Mouse (Mus musculus) hindbrain, postnatal 0 days (tissue): Measurements from ENCODE around the gene C5ar1. TPM values are rescaled to one million over a fixed set of nuclear protein-coding genes. Genes with fewer than 3 reads are reported as not detected.

Experiments
- ATAC-seq: fragments of 200-750 bp; cut with Nextera tagmentation; 2 replicates; pipeline ENCODE4 v1.8.0; 2017; ENCODE audit warnings: mild to moderate bottlenecking, moderate TSS enrichment, moderate library complexity
- DNase-seq: peaks from one replicate; pipeline ENCODE4 v3.0.0-alpha.2; 2015; ENCODE audit warnings: low spot score
- H3K27ac ChIP-seq: fragments of 300-500 bp; sonication (generic); 2 replicates; pipeline ENCODE4 v1.5.1; 2014; ENCODE audit warnings: mild to moderate bottlenecking
- H3K27me3 ChIP-seq: fragments of 300-500 bp; sonication (generic); 2 replicates; pipeline ENCODE4 v1.6.1; 2014; ENCODE audit warnings: low read length, mixed read lengths; ENCODE audit not compliant: insufficient read depth
- H3K36me3 ChIP-seq: fragments of 300-500 bp; sonication (generic); 2 replicates; pipeline ENCODE4 v1.6.1; 2014; ENCODE audit warnings: low read length, mixed read lengths; ENCODE audit not compliant: insufficient read depth
- H3K4me1 ChIP-seq: fragments of 300-500 bp; sonication (generic); 2 replicates; pipeline ENCODE4 v1.6.1; 2014; ENCODE audit warnings: antibody characterized with exemption, low read length, mixed read lengths; ENCODE audit not compliant: insufficient read depth
- H3K4me2 ChIP-seq: fragments of 300-500 bp; sonication (generic); 2 replicates; pipeline ENCODE4 v1.6.1; 2014; ENCODE audit warnings: low read depth, mild to moderate bottlenecking, low read length, moderate library complexity, mixed read lengths
- H3K4me3 ChIP-seq: fragments of 300-500 bp; sonication (generic); 2 replicates; pipeline ENCODE4 v1.5.1; 2014; ENCODE audit warnings: low read length
- H3K9ac ChIP-seq: fragments of 300-500 bp; sonication (generic); replicated peaks from 2 replicates; pipeline ENCODE4 v1.6.1; 2014; ENCODE audit warnings: mild to moderate bottlenecking, low read length, moderate library complexity, mixed read lengths
- H3K9me3 ChIP-seq: fragments of 300-500 bp; sonication (generic); 2 replicates; pipeline ENCODE4 v1.6.1; 2016; ENCODE audit warnings: low read length, mixed read lengths
- CTCF ChIP-seq: IDR thresholded peaks from 2 replicates; pipeline ENCODE4 v1.5.1; 2016; ENCODE audit warnings: antibody characterized with exemption, control low read depth, low read depth
- WGBS: fragments of 180-500 bp; shearing (Covaris S2); extraction: QIAGEN DNeasy Blood & Tissue Kit; methylation state at CpG from one replicate; pipeline ENCODE4 v1.1.7; 2014; 5-methylcytosine and 5-hydroxymethylcytosine counted together
- polyA plus RNA-seq: library from polyadenylated mRNA; unstranded; fragments of >200 nt; fragmentation: Nextera tagmentation; extraction: Ambion mirVana; gene quantifications from 2 replicates; pipeline ENCODE4 v1.2.1, GENCODE M21; 2015
- total RNA-seq: library from RNA; depleted of rRNA; stranded (reverse); fragments of >200 nt; gene quantifications from 2 replicates; pipeline ENCODE4 v1.2.3, GENCODE M21; 2014

C5ar1 gene
- total and polyA plus RNA-seq, 2 experiments from 2014 or later = 1.5 to 1.9 TPM

- WGBS = 85% methylated on average over 5 of the region's 5 CpGs
- no peak for DNase-seq
- no peak for TF ChIP-seq CTCF
- H3K27me3 ChIP-seq = no peaks in the 10 kb centered on the region
- H3K4me1 ChIP-seq = no peaks in the 10 kb centered on the region
- no peak overlapping the region for H3K27ac ChIP-seq
- no peak overlapping the region for H3K9ac ChIP-seq
- no peaks in the 10 kb centered on the region for H3K36me3 ChIP-seq
- no peaks in the 10 kb centered on the region for H3K9me3 ChIP-seq
- no peak for ATAC-seq
- no peak overlapping the region for H3K4me2 ChIP-seq
- no peak overlapping the region for H3K4me3 ChIP-seq
These were observed 8.7 kb downstream of the C5ar1 start for GRCm38 (mm10) chr7:16250687-16251086.

GRCm38 (mm10) chr7:16245958-16246357, 13.4 kb downstream of the C5ar1 start:
- 67% methylated on average over 1 of the region's 4 CpGs for WGBS
- no peaks in the 10 kb centered on the region for H3K9me3 ChIP-seq

DNA sequence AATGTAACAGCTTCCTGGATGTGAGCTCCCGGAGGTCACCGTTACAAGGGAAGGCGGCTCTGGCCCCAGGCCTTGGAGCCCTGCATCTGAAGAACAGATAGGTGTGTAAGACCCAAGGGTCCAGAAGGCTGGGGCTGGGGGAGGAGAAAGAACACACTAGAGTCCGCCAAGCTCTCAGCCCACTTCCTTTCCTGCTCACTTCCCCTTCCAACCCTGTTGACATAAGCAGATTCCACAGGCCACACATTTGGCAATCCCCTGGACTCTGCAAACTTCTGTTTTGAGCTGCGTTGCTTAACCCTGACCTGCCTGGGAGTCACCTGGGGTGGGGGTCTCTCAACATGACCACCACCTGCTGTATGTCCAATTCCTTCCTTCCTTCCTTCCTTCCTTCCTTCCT, 15.3 kb downstream of the C5ar1 start, which contains the start of gene C5ar2:
C5ar2 (minus strand) TSS at position 88 of the 400 bp plus-strand sequence.
- Histone ChIP-seq H3K4me1 (no peaks in the 10 kb centered on the region), H3K9ac (no peak within 1 kb of the TSS), H3K4me3 (no peak within 1 kb of the TSS), H3K9me3 (no peaks in the 10 kb centered on the region), H3K27me3 (no peaks in the 10 kb centered on the region), H3K27ac (no peak within 1 kb of the TSS), H3K36me3 (no peaks in the 10 kb centered on the region), H3K4me2 (no peak within 1 kb of the TSS)
- 78% methylated on average over 5 of the region's 5 CpGs for WGBS
- TF ChIP-seq CTCF = no peak
- DNase-seq (no peak), ATAC-seq (no peak)

More at GRCm38 (mm10) chr7:16245958-16246357, 13.4 kb downstream of the C5ar1 start:
- no peak for TF ChIP-seq CTCF
- DNase-seq (no peak), ATAC-seq (no peak)
- Histone ChIP-seq H3K36me3 (no peaks in the 10 kb centered on the region), H3K4me1 (no peaks in the 10 kb centered on the region), H3K27ac (no peak overlapping the region), H3K4me2 (no peak overlapping the region), H3K9ac (no peak overlapping the region), H3K27me3 (no peaks in the 10 kb centered on the region), H3K4me3 (no peak overlapping the region)

DNA sequence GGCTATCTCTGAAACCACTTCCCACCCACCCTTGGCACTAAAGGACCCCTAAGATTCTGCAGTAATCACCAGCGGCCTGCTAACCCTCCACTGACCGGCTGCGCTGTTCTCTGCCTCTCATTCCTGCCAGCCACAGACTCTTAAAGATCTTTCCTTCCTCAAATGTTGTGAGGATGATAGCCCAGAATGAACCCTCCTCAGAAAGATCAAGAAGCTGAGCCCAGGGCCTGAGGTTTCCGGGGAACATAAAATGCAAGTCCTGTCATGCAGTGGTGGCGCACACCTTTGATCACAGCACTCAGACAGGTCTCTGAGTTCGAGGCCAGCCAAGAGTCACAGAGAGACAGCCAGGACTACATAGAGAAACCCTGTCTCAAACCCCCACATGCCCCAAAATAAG, 17.1 kb downstream of the C5ar1 start:
- no peaks in the 10 kb centered on the region for H3K9me3 ChIP-seq
- H3K9ac ChIP-seq = no peak overlapping the region
- no peak overlapping the region for H3K4me3 ChIP-seq
- H3K27ac ChIP-seq = no peak overlapping the region
- WGBS = 92% methylated on average over 6 of the region's 6 CpGs
- no peak for DNase-seq
- no peak for TF ChIP-seq CTCF
- H3K27me3 ChIP-seq = no peaks in the 10 kb centered on the region
- no peaks in the 10 kb centered on the region for H3K36me3 ChIP-seq
- H3K4me1 ChIP-seq = no peaks in the 10 kb centered on the region
- H3K4me2 ChIP-seq = no peak overlapping the region
- ATAC-seq = no peak

DNA sequence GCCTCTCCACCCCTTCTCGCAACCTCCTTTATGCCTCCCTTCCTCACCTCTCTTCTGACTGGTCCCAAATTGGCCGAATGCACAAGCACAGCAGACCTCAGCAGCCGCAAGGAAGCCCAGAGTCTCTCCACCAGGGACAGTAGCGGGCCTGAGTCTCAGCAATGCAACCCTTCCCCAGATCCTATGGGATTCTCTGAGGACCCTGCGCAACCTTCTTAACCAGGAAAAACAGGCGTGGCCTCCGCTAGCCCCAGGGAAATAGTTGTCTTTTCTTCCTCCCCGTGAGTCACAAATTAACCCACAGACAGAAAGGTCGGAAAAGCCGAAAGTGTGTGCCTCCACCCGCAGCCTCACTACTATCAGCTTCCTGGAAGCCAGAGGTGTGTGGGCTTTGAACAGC, 17.6 kb downstream of the C5ar1 start:
- no peaks in the 10 kb centered on the region for H3K4me1 ChIP-seq
- no peak overlapping the region for H3K27ac ChIP-seq
- no peak overlapping the region for H3K4me2 ChIP-seq
- H3K36me3 ChIP-seq = no peaks in the 10 kb centered on the region
- no peak for TF ChIP-seq CTCF
- H3K9ac ChIP-seq = no peak overlapping the region
- 66% methylated on average over 11 of the region's 11 CpGs for WGBS
- H3K9me3 ChIP-seq = no peaks in the 10 kb centered on the region
- DNase-seq = no peak
- H3K27me3 ChIP-seq = no peaks in the 10 kb centered on the region
- no peak overlapping the region for H3K4me3 ChIP-seq
- no peak for ATAC-seq

DNA sequence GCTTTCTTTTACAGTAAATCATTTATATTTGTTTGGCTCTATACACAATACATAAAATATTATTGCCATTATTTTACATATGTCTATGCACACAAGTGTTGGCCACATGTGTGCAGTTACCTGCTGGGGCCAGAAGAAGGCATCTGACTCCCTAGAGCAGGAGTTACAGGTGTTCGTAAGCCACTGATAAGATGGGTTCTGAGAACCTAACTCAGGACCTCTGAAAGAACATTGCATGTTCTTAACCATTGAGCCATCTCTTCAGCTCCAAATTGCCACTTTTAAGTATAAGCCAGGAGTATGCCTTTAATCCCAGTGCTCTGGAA, 18.4 kb downstream of the C5ar1 start:
- H3K4me1 ChIP-seq = no peaks in the 10 kb centered on the region
- no peaks in the 10 kb centered on the region for H3K36me3 ChIP-seq
- DNase-seq (no peak), ATAC-seq (no peak)
- WGBS = 92% methylated on average over 1 of the region's 1 CpGs
- TF ChIP-seq CTCF = no peak
- no peak overlapping the region for H3K4me3 ChIP-seq
- H3K27ac ChIP-seq = no peak overlapping the region
- H3K9me3 ChIP-seq = no peaks in the 10 kb centered on the region
- no peaks in the 10 kb centered on the region for H3K27me3 ChIP-seq
- H3K9ac ChIP-seq = no peak overlapping the region
- H3K4me2 ChIP-seq = no peak overlapping the region

- ATAC-seq (no peak), DNase-seq (no peak)
- Histone ChIP-seq H3K9me3 (no peaks in the 10 kb centered on the region), H3K27me3 (no peaks in the 10 kb centered on the region), H3K4me3 (no peak overlapping the region), H3K27ac (no peak overlapping the region), H3K36me3 (no peaks in the 10 kb centered on the region), H3K4me2 (no peak overlapping the region), H3K4me1 (no peaks in the 10 kb centered on the region), H3K9ac (no peak overlapping the region)
- 76% methylated on average over 7 of the region's 7 CpGs for WGBS
- no peak for TF ChIP-seq CTCF
These were observed 18.9 kb downstream of the C5ar1 start for GRCm38 (mm10) chr7:16240281-16240977.
